Mouse (Mus musculus) bone marrow macrophage, adult 2 months (primary cell): ENCODE measurements around the gene Tnfsf11. TPM values are rescaled to one million over a fixed set of nuclear protein-coding genes. Genes with fewer than 3 reads are reported as not detected.

Experiments
- H3K27ac ChIP-seq: 2 replicates; pipeline ENCODE4 v1.5.1; 2012; ENCODE audit warnings: low read depth, low read length; ENCODE audit not compliant: insufficient read depth
- H3K4me1 ChIP-seq: 2 replicates; pipeline ENCODE4 v1.6.1; 2012; ENCODE audit warnings: low read length; ENCODE audit not compliant: control insufficient read depth, insufficient read depth
- H3K4me3 ChIP-seq: 2 replicates; pipeline ENCODE4 v1.5.1; 2012; ENCODE audit warnings: mild to moderate bottlenecking, low read length, moderate library complexity; ENCODE audit not compliant: insufficient read depth
- CTCF ChIP-seq: IDR thresholded peaks from 2 replicates; pipeline ENCODE4 v1.5.1; 2012; ENCODE audit warnings: low read depth, mild to moderate bottlenecking, low read length, moderate library complexity
- POLR2A ChIP-seq: IDR thresholded peaks from 2 replicates; pipeline ENCODE4 v1.6.1; 2012; ENCODE audit warnings: mild to moderate bottlenecking, low read depth, low read length, borderline replicate concordance
- polyA plus RNA-seq: library from polyadenylated mRNA; stranded (reverse); fragments of >200 nt; gene quantifications from 2 replicates; pipeline ENCODE4 v1.2.4, GENCODE M21; 2012; ENCODE audit not compliant: missing spikeins, insufficient read depth, insufficient read length

Gene Tnfsf11
- polyA plus RNA-seq, 1 experiment = not detected

DNA sequence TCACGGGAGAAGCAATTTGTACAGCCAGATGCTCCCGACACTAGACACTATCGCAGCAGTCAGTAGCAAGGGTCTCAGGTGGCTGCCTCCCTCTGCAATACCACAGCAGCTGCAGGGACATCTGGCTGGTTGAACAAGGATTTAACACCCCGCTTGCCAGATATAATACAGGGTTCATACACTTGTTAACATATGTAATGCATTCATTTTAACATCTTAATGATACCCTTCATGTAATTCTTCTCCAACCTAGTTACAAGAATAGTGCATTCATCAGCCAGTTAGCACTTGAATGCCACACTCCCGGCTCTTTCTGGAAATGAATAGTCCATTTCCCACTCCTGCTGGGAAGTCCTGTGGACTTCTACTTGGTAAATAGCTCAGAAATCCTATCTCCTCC is 18.9 kb downstream of the Tnfsf11 start:
- Histone ChIP-seq H3K4me1 (no peaks in the 10 kb centered on the region), H3K4me3 (no peak overlapping the region), H3K27ac (no peak overlapping the region)
- TF ChIP-seq POLR2A = no peak

DNA sequence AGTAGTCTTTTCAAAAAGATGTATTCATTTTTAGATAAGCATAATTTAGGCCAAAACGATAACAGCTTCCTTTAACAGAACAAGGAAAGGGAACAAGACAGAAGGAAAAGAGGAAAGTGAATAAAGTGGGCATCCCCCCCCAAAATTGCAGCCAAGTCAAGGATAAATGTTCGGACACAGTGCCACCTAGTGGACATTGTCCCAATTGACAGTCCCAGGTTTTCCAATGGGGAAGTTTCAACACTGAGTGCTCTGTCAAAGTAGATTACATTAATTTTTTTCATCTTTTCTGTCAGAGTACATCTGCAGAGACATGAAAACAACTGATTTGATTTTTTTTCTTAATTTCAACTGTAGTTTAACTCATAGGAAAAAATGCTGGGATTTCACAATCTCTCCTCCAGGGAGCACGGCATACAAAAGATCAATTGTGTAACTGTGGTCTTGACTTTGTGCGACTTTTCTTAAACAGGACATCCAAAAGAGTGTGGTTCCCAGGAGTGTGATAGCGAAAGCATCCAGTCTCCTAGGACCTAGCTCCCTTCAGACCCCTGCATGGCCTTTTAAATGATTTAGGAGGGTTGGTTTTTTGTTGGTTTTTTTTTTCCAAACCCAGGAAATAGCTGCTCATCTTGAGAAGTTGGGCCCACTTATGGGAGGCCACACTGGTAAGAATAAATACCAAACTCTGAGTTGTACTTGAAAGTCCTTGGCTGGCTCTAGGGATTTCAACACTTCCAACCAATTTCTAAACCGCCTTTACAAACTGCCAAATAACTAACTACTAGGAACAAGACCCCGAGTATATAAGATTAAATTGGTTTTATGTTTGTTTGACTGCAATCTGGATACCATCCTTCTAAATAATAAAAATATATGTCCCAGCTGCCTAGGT is 19.7 kb downstream of the Tnfsf11 start:
- Histone ChIP-seq H3K4me3 (no peak overlapping the region), H3K4me1 (no peaks in the 10 kb centered on the region), H3K27ac (no peak overlapping the region)
- TF ChIP-seq POLR2A = no peak
- no peak for TF ChIP-seq CTCF

DNA sequence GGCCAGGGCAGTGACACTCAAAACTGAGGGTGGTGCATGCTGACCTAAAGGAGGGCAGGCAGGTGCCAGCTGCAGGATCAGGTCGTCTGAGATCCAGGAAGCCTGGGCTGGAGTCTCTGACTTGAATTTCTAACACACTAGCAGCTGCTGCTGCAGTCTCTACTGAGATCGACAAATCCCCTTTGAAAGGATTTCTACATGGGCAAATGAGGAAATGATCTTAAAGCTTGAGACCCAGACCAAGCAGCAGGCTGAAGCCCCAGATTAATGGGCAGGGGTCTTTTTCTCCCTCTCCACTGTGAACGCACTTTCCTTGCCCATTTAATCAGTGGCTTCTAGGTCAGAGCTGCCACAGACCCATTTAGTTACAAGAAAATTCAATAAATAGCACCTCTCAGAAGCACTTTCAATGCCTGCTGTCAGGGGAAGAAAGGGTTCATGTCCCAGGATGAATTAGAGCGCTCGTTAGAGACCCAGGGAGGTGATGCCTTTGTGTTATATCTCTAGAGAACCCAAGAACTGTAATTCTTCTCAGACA is 21.8 kb downstream of the Tnfsf11 start:
- Histone ChIP-seq H3K4me3 (no peak overlapping the region), H3K4me1 (no peaks in the 10 kb centered on the region), H3K27ac (no peak overlapping the region)
- TF ChIP-seq CTCF (no peak), POLR2A (no peak)

DNA sequence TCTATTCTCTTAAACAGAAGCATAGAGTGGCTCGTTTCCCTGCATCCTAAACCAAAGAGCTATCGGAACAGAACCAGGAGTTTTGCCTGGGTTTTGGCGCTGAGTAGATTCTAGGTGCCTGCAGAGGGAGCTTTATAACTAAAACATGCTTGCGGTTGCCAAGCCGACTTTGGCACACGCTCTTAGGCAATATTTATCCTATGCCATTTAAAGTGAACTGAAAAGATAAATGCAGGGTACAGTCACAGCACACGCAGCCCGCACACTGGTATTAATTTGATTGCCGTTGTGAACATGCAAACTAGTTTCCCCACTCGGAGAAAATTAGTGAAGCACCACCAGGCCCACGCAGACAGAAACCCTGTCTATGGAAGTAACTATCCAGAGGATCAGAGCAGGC is 25.4 kb downstream of the Tnfsf11 start:
- TF ChIP-seq POLR2A (no peak), CTCF (no peak)
- H3K4me1 ChIP-seq = no peaks in the 10 kb centered on the region
- no peak overlapping the region for H3K27ac ChIP-seq
- H3K4me3 ChIP-seq = no peak overlapping the region

DNA sequence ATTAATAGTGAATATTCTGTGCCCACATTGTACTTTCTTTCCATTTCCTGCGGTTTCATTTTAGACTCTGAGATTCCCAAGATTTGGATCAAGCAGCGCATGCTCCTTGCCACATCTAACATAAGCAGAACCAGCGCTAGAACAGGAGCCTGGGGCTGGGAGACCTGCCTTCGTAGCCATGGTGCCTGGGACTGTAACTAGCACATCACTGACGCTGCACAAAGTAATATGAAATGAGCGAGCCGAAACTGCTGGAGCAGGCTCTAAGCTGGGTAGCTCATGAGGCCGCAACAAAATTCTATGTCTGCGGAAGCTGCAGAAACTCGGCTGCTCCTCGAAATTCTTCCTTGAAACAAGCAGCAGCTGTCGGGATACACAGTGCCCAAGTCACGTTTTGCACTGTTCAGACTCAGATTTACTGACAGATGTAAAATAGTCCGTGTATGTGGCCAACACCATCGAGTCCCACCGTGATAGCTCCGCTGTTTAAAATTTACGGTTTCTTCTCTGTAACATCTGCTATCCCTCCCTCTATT is 31.4 kb downstream of the Tnfsf11 start:
- H3K27ac ChIP-seq = no peak overlapping the region
- TF ChIP-seq CTCF (no peak), POLR2A (no peak)
- H3K4me1 ChIP-seq = no peaks in the 10 kb centered on the region
- no peak overlapping the region for H3K4me3 ChIP-seq

DNA sequence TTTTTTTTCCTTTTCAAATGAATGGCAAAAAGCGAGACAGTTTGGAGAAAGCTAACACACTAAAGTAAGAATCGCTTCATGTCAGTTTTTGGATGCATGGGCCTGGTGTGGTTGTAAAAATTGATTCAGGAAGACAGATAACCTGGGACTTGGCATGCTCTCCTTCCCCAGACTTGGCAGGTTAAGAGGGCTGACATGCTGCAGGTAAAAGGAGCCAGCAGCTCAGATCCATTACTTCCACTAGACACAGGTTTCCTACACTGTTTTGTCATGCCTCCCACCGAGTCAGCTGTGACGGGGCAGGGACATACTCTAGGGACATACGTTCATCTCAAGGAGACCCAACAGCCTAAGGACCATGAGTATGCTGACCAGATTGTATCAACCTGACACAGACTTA is 33.0 kb downstream of the Tnfsf11 start:
- Histone ChIP-seq H3K27ac (no peak overlapping the region), H3K4me3 (no peak overlapping the region), H3K4me1 (no peaks in the 10 kb centered on the region)
- no peak for TF ChIP-seq POLR2A
- TF ChIP-seq CTCF = no peak

DNA sequence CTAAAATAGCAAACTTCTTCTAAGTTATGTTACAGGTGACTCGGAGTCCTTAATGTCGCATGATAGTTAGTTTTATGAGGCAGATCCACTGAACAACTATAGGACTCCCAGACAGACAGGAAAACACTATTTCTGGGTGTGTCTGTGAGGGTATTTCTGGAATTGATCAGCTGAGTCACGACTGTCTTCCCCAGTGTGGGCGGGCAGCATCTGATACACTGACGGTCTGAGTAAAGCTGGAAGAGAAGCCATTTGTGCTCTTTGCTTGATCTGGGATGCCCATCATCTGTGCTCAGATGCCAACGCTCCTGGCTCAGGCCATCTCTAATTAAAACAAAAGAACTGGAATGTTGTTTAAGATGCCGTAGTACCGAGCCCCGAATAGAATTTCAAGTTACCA is 33.7 kb downstream of the Tnfsf11 start:
- H3K4me3 ChIP-seq = no peak overlapping the region
- H3K4me1 ChIP-seq = no peaks in the 10 kb centered on the region
- no peak for TF ChIP-seq CTCF
- no peak for TF ChIP-seq POLR2A
- H3K27ac ChIP-seq = no peak overlapping the region

DNA sequence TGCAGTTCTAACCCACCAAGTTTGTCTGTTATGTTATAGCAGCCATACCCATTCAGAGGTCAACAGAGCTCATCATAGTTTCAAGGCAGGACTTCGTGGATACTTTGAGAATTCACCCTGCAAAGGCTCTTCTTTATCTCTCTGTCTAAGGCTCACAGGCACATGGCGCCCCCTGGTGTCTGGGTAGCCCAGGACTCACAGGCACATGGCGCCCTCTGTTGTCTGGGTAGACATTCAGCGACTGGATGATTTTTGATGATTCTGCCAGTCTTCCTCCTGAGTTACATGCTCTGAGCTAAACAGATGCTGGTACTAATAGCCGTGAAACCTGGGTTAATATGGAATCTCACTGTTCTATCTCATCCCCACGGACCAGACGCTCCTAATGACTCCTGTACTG is 34.3 kb downstream of the Tnfsf11 start:
- no peak overlapping the region for H3K27ac ChIP-seq
- TF ChIP-seq CTCF = peak; percentile 89
- no peak for TF ChIP-seq POLR2A
- no peak overlapping the region for H3K4me3 ChIP-seq
- no peaks in the 10 kb centered on the region for H3K4me1 ChIP-seq

DNA sequence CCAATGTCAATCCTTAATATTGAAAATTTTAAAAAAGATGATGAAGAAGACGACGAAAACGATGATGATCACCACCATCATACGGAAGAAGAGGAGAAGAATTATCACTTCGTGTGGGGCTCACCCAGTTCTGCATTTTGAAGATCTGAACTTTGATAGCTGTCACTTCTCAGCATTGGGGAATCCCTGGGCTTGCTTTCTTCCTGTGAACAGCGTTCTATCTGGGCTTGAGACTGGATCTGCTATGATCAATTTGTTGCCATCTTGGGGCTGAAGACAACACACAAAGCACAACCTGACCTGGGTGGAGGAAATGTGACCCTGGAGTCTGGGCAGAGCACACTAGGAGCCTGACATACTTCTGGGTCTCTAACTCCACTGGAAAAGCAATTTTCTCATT is 43.0 kb downstream of the Tnfsf11 start:
- no peak overlapping the region for H3K4me3 ChIP-seq
- no peaks in the 10 kb centered on the region for H3K4me1 ChIP-seq
- H3K27ac ChIP-seq = no peak overlapping the region
- TF ChIP-seq POLR2A (no peak), CTCF (no peak)

DNA sequence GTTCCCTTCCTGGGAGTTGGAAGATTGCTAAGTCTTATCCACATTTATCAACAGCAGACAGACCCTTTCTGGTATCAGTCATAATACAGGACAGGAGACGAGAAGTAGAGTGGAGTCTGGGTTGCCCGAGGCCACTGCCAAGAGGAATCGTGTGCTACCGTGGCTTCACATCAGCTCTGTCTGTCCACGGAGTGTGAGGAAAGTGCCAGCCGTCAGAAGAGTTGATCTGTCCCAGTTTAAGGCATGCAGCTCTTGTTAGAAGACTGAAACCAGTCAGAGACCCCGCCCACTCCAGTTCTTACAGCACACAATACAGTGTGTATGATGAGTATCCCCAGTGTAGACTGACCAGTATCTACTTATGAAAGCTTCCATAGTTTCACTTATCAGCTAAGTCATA is 45.2 kb downstream of the Tnfsf11 start:
- TF ChIP-seq CTCF (no peak), POLR2A (no peak)
- Histone ChIP-seq H3K4me3 (no peak overlapping the region), H3K27ac (no peak overlapping the region), H3K4me1 (no peaks in the 10 kb centered on the region)
